Mouse (Mus musculus) lung, adult 18-20 months (tissue): ENCODE results near the gene Ahdc1.

ENCODE experiments used
- DNase-seq, 2 experiments: peaks; one replicate each; pipeline ENCODE4 v3.0.0; 2022; ENCODE audit warnings: mixed read lengths in 2 of 2

Gene Ahdc1

DNA sequence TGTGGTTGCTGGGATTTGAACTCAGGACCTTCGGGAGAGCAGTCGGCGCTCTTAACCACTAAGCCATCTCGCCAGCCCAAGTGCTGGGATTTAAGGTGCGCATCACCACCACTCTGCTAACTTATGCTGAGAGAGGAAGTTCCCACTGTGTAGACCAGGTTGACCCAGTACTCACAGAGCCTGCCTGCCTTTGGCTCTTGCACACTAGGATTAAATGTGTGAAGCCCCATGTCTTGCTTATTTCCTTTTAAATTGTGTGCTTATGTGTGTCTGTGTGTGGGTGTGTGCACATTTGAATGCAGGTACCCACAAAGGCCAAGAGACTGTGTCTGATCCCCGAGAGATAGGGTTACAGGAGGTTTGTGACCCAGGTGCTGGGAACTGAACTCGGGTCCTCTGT lies 95.6 kb downstream of the Ahdc1 start:
- no peak for DNase-seq

DNA sequence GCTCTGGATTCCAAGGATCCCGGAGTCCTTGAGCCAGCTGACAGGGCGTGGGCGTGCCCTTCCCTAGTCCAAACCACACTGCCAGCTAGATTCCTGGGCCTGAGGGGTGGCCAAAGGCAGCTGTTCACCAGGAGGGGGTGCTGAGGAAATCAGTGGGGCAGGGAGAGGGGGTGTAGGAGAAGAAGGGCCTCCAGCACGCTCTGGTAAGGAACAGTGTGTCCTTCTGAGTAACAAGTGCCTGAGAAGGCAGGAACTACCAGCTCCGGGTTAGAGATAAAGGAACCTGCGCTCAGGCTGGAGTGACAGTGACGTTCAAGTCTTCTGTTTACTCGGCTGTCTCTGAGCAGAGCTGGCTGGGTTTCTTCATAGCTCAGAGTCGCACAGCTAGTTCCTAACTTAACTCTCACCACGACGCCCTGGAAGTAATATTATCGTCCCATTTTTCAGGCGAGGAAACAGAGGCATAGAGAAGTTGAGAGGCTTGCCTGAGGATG lies 96.8 kb downstream of the Ahdc1 start:
- peak; percentile 85 to 92 for DNase-seq

DNA sequence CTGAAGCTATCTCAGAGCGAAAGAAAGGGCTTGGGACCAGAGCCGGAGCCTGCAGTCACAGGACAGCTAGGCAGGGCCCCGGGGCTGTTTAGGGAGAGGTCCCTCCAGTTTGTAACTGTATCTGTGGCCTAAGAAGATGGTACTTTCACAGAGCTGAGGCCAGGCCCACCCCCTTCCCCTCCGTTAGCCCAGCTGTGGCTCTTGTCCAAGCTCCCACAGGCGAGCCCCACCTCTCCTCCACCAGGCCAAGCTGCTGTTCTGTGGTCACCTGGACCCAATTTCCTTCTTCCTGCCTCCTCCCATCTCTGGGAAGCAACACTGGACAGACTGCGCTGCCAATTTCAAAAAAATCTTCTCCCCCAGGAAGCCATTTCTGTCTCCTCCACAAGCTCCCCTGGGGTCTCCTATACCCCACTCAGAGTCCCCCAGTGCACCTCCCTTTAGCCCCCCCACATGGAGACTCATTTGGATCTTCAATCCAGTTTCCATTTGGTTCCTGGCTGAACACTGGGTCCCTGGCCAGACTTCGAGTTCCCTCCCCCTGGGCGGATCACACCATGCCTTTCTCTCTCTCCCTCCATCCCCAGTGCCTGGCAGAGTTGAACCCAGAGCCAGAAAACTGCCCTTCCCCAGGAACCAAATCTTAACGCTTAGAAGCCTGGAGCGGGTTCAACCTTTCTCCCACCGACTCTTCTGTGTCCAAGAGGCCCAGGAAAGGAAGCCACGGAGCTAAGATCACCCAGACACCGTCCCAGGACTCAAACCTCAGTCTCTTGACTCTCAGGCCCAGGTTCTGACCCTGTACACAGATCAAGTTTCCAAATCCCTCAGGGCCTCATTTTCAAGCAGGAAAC lies 97.6 kb downstream of the Ahdc1 start:
- peak in 1 of 2 experiments; percentile 59 for DNase-seq

DNA sequence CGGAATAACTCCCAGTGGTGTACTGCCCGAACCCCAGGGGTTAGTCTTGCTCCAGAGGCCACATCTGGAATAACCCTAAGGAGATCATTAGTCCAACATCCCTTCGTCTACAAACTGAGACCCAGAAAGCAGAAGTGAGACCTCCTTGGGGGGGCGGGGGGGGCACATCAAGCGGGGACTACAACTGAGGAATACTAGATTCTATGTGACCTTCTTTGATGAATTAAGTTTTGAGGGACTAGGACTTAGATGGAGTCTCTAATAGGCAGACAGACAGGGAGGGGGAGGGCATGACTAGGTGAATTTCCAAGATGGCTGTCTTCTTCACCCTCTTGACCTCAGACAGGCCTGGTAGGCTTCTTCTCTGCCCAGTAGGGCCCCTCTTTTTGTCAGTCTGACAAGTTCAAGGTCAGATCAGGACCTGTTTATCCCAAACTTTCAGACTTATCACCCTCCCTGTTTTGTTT lies 98.3 kb downstream of the Ahdc1 start:
- DNase-seq, result no peak

DNA sequence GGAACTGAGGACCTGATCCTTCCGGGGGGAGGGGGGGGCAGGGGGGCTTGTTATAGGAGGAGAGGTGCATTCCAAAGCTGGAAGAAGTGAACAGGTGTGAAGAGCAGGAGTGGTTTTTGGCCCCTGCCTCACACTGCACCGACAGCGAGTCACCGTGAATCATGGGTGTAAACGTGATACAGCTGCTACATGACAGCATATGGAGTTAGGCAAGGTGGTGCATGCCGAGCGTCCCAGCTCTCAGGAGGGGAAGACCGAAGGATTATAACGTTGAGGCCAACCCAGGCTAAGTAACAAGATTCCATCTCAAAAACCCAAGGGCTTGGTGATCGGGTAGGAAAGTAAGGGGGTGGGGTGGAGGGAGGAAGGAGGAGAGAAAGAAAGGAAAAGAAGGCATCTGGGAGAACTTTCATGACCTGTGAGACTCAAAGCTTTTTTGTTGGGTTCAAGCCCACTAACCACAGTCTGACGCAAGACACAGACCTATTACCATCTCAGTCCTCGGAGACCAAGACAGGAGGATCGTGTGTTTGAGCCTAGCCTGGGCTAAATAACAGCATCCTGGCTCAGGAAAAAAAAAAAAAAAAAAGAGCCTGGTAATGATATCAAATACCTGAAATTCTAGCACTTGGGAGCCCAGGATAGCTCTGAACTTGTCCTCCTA lies 101.2 kb downstream of the Ahdc1 start:
- no peak for DNase-seq

DNA sequence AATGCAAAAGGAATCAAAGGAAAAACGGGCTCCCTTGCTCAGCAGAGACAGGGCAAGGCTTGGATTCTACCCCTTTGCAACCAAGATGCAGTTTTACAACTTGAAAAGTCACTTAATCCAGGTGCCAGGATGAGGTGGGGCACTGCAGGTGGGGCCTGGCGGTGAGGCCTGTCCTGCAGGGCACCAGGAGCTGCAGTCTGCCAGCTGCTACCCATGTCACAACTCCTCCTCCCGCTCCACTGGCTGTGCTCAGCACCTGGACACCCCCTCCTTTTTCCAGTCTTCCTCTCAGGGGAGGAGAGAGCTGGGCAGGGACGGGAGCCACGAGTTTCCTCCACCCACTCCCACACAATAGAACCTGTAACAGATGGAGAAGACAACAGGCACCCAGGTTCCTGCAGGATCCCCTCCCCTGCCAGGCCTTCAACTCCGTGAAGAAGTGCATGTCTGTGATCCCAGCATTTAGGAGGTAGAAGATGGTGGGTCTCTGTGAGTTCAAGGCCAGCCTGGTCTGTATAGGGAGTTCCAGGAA lies 102.4 kb downstream of the Ahdc1 start:
- no peak for DNase-seq

DNA sequence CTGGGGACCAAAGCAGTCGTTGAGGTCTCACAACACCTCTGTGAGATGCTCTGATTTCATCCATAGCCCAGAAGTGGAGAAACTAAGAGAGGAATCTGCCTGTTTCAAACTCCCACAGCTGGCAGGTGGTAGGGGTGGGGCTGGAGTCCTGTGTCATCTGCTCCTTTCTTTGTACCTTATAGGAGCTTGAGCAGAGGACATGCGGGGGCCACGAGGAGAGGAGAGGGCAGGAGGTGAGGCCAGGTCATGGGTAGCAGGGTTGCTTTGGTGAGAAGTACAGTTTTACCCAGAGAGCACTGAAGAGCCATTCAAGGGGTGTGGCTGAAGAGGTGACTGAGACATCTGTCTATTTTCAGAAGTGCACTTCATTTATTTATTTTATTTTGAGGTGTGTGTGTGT lies 103.7 kb downstream of the Ahdc1 start:
- no peak for DNase-seq

DNA sequence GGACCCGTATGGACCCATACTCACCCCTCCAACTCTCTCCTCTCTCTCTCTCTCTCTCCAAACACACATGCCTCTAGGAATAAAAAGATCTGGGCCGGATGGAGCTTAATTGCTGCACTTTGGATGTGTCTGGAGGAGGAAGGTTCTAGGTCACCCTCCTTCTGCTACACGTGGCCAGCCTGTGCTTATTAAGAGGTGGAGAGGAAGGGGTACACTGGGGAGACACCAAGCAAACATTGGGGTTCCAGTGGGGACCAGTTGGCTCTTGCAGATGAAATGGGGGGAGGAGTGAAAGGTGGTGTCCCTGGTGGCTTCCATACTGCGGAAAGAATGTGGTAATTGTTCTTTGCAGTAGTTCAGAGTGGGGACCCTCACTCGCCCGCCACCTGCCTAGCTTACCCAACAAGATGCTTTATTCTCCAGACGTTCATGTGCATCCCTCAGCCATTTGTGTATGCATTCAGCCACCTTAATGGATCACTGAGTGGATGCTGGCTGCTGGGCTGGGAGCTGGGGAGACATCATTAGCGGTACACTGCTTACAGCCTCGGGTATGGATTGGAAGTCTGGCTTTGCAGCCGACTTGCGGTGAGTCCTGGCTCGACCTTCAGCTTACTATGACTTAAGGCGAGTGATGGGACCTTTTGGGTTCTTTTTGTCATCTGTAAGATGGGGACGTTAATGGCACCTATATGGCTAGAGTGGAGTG lies 104.8 kb downstream of the Ahdc1 start:
- DNase-seq, result no peak

DNA sequence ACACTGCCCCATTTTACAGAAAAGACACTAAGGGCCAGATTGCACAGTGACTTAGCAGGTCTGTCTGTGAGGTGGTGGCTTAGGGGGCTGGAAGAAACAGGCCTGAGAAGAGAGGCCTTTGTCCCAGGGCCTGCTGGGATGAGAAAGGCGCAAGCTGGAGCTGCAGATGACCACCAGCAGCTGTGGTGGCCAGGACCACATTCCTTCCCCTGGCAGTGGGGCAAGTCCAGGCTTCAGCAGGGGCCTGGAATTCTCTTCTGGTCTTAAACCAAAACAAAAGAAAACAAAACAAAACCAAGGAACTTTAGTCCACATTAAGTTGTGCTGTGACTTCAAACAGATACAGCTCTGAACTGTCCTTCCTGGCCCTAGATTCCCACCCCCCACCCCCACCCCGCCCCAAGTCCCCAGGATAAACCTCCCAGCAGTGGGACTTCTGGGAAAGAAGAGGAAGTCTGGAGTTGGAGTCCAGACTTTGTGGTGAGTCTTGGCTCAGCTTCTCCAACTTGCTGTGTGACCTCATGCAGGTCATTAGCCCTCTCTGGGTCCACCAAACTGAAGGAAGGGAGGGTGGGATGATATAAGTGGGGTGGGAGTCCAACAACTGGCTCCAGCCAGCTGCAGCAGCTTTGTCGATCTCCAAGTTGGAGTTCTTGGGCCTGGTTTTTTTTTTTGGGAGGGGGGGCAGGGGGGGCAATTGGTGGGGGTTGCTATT lies 105.9 kb downstream of the Ahdc1 start:
- DNase-seq, result peak in 1 of 2 experiments; percentile 36

DNA sequence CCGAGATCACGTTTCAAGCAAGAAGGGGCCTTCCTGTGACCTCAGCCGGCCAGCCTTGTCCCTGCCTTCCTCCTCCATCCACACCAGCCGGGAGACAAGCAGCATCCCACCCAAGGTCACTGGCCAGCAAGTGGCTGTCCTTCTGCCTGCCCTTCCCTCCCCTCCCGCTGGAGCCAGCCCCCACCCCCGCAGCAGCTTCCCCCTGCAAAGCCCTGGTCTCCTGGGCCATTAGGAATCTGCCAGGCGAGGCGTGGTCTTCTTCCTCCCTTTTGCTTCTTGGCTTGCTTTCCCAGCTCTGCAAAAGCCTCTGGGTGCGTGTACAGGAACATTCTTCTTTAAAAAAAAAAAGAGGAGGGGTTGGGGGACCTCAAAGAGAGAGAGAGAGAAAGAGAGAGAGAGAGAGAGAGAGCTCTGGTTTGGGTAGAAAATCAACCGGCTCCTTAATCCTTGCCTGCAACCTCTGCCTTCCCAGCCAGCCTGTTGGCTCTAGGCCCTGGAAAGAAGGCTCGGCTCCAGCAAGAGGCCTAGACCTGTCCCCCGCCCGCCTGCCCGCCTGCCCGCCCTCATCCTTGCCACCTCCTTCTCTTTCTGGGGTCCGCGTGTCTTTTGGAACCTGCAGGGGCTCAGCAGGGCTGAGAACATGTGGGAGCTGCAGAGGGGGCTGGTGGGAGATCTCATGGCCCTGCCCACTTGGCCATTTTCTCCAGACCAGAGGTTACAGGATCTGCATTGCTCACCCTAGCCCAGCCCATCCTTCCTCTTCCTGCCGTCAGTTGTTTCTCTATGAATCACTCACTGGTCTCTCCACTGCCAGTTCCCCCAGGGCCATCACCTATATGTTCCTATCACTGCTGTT lies 106.7 kb downstream of the Ahdc1 start:
- peak; percentile 75 to 81 for DNase-seq

DNA sequence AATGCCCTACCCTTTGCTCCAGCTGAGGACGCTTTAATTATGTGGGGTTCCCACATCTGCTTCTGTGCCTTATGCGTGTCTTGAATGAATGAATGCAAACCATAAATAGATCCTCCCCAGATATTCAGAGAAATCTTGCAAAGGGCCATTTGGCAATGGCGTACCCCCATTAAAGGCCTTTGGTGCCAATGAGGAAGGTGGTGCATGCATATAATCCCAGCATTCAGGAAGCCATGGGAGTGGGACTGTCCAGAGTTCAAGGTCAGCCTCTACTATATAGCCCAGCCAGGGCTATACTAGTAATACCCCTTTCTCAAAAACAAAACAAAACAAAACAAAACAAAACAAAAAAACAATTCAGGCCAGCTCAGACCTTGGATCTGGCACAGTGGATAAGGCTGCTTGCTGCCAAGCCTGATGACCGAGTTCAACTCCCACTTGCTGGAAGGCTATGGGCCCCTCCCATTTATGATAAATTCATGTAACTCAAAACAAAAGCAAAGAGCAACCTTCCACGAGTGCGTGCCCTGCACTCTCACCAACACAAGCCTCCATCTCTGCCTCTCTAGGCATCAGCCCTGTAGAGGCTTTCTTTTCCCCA lies 107.8 kb downstream of the Ahdc1 start:
- DNase-seq, result no peak

DNA sequence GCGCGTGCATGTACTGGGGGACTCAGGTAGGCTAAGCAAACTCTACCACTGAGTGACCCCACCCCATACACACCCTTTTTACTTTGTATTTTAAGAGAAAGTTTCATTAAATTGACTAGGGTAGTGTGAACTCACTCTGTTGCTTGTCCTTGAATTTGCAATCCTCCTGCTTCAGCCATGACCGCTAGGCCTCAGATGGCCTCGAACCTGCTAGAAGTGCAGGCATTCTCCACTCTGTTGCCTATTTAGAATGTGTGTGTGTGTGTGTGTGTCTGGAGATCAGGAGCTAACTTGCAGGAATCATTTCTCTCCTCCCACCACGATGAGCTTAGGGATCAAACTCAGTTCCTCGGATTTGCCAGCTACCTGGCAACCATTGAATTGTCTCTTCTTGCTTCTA lies 108.5 kb downstream of the Ahdc1 start:
- DNase-seq, result no peak

DNA sequence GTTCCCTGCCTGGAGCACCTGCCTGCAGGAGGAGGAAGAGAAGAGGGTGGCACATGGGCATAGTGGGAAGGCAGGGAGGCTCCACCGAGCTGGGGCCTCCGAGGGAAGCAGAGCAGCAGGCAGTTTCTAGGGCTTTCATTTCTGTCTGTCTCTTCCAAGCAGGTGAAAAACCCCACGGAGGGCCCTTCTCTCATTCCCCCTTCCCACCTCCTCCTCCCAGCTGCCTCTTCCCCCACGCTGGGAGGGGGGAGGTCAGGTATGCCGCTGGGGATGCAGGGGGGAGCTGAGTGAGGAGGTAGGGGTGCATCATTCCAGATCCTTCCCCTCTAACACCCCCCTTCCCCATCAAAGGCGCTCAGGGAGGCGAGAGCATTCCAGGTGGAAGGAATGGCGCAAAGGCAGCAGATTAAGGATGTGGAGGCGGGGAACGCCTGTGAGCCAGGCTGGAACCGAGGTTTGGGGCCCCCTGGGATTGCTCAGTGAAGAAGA lies 109.8 kb downstream of the Ahdc1 start:
- no peak for DNase-seq

DNA sequence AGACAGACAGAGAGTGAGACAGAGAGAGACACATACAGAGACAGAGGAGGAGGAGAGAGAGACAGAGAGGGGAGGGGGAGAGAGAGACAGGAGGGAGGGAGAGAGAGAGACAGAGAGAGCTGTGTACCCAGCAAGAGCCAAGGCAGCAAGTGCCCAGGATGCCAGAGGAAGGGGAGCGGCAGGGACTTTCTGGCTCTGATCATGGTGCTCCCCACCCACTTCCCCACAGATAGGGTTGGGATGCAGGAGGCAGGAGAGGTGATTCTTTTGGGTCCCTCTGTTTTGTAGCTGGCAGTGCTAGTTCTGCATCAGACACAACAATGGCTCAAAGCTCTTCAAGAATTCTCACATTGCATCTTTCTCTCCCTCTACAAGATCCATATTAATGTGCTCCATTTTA lies 110.4 kb downstream of the Ahdc1 start:
- no peak for DNase-seq

DNA sequence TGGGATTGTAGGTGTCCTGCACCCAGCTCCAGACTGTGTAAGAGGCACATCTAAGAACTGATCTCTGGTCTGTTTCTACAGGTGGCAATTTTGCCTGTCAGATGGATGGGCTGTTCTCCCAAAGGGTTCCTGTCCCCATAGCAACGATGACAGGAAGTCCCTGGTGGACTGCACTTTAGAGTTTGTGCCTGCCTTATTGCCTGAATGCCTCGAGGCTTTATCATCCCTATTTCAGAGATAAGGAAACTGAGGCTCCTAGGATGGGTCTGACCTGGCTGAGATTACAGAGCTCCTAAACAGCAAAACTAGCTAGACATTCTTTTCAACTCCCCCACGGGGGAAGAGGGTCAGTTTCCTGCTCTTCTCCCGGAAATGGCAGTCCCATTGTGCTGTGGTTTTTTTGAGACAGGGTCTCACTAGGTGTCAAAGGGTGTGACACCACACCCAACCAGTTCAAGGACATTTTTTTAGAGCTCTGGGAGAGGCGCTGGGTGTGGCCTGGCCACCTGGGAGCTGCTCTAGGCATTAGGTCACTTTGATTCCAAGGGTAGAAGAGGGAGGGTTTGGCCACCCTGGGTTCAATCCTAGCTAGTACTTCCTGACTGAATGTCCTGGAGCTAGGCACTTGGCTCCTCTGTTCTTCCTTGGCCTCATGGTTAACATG lies 111.0 kb downstream of the Ahdc1 start:
- no peak for DNase-seq

DNA sequence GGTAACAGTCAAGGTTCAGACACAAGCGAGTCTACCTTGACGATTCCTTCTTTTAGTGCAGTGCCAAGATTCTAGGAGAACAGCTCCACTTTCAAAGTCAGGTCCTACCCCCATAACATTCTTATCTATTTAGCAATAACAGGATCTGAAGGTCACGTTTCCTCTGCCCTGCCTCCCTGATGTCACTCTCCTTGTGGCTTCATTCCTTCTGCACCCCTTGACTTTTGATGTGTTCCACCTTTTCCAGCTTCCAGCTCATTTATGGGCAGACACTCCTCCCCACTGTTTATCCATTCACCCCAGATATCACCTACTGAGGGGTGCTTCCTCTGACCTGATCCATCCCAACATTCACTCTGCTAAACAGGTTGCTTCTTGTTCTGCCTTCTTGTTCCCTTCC lies 116.0 kb downstream of the Ahdc1 start:
- no peak for DNase-seq
